Mouse (Mus musculus) limb, embryonic 11.5 days (tissue): Measurements from ENCODE around the gene Prdx1. TPM values are rescaled to one million over a fixed set of nuclear protein-coding genes. Genes with fewer than 3 reads are reported as not detected.
A peak's percentile ranks its signal among the peaks of the same experiment; 100 is the strongest.

Experiments used
- ATAC-seq: fragments of 200-750 bp; cut with Nextera tagmentation; 2 replicates; pipeline ENCODE4 v1.8.0; 2017; ENCODE audit warnings: low read depth; ENCODE audit not compliant: insufficient number of reproducible peaks, low FRiP score, low TSS enrichment
- DNase-seq: peaks from one replicate; pipeline ENCODE4 v3.0.0-alpha.2; 2015; ENCODE audit warnings: low spot score
- H3K27ac ChIP-seq: fragments of 300-500 bp; sonication (generic); replicated peaks from 2 replicates; pipeline ENCODE4 v1.5.1; 2014; ENCODE audit warnings: low read depth, mild to moderate bottlenecking, low read length
- H3K27me3 ChIP-seq: fragments of 300-500 bp; sonication (generic); 2 replicates; pipeline ENCODE4 v1.6.1; 2014; ENCODE audit warnings: mild to moderate bottlenecking, low read length, mixed read lengths; ENCODE audit not compliant: control insufficient read depth, insufficient read depth
- H3K36me3 ChIP-seq: fragments of 300-500 bp; sonication (generic); 2 replicates; pipeline ENCODE4 v1.6.1; 2014; ENCODE audit warnings: mild to moderate bottlenecking, low read length, moderate library complexity, mixed read lengths; ENCODE audit not compliant: control insufficient read depth, insufficient read depth
- H3K4me1 ChIP-seq: fragments of 300-500 bp; sonication (generic); 2 replicates; pipeline ENCODE4 v1.6.1; 2014; ENCODE audit warnings: low read length, mixed read lengths; ENCODE audit not compliant: control insufficient read depth, insufficient read depth
- H3K4me2 ChIP-seq: fragments of 300-500 bp; sonication (generic); 2 replicates; pipeline ENCODE4 v1.6.1; 2014; ENCODE audit warnings: low read depth, mild to moderate bottlenecking, moderate library complexity; ENCODE audit not compliant: severe bottlenecking
- H3K4me3 ChIP-seq: fragments of 300-500 bp; sonication (generic); 2 replicates; pipeline ENCODE4 v1.5.1; 2014; ENCODE audit warnings: low read depth, low read length
- H3K9ac ChIP-seq: fragments of 300-500 bp; sonication (generic); 2 replicates; pipeline ENCODE4 v1.6.1; 2014; ENCODE audit warnings: mild to moderate bottlenecking, low read length
- H3K9me3 ChIP-seq: fragments of 300-500 bp; sonication (generic); 2 replicates; pipeline ENCODE4 v1.6.1; 2016; ENCODE audit warnings: low read length; ENCODE audit not compliant: control insufficient read depth
- WGBS: fragments of 180-500 bp; shearing (Covaris S2); extraction: QIAGEN DNeasy Blood & Tissue Kit; methylation state at CpG from one replicate; pipeline ENCODE4 v1.1.7; 2014; 5-methylcytosine and 5-hydroxymethylcytosine counted together
- polyA plus RNA-seq: library from polyadenylated mRNA; unstranded; fragments of >200 nt; fragmentation: Nextera tagmentation; extraction: Ambion mirVana; gene quantifications from 2 replicates; pipeline ENCODE4 v1.2.1, GENCODE M21; 2014

Gene Prdx1
- polyA plus RNA-seq: 1,258 and 1,286 TPM in 2 replicates

DNA sequence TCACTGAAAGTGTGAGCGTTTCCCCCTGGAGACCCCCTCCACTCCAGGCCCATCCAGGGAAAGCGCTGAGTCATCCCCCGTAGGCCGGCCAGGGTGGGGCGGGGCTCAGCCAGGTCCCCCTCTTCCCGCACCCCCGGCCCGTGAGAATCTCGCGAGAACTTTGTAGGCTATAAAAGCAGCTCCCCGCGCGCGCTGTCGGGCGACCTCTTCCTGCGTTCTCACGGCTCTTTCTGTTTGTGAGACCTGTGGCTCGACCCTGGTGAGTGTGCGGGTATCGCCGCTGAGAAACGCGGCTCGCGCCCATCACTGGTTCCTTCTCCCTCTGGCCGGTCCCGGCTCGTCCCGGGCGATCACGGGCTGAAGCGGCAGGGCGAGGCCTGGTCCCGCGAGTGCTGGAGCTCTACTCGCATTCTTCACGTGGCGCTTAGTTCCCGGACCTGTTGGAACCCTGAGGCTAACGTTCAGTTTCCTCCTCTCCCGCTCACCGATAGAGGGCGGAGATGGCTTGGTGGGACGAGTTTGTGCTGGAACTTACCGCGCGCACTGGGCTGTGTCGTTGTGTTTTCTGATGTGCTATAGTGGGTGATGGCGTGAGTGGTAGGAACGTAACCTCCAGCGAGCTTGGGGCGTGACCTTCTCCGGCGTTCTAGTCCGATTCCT is at the start of gene Prdx1:
Gene Prdx1 (plus strand): TSS at position 143 of the 660 bp plus-strand sequence.
- H3K27ac ChIP-seq: peak within 1 kb of the TSS; percentile 84
- no peaks in the 10 kb centered on the region for H3K27me3 ChIP-seq
- peaks cover 6% of the 10 kb centered on the region; the same call in 1 of the 2 replicates for H3K4me1 ChIP-seq
- peak within 1 kb of the TSS; percentile 53 for H3K4me3 ChIP-seq
- under 1% methylated on average over 56 of the region's 56 CpGs for WGBS
- H3K9ac ChIP-seq: peak within 1 kb of the TSS; percentile 75
- H3K4me2 ChIP-seq: peak within 1 kb of the TSS; percentile 65
- peaks cover 3% of the 10 kb centered on the region; the same call in 1 of the 2 replicates for H3K36me3 ChIP-seq
- DNase-seq (peak; percentile 98), ATAC-seq (peak; percentile 94)
- H3K9me3 ChIP-seq: no peaks in the 10 kb centered on the region

DNA sequence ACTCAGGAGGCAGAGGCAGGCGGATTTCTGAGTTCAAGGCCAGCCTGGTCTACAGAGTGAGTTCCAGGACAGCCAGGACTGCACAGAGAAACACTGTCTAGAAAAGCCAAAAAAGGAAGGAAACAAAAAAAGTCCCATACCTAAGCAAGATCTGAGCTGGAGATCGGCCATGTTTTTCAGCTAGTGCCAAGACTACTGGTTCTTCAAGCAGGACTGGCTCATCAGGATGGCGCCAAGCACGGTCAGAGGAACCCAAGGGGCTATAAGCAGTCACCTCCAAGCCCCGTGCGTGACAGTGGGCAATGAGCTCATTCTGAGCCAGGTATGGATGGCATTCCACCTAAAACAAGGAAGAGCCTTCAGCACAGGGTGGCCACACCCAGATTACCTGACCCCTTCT is 46.5 kb upstream of the Prdx1 start:
- DNase-seq (no peak), ATAC-seq (no peak)
- H3K9ac ChIP-seq: no peak overlapping the region
- no peaks in the 10 kb centered on the region for H3K9me3 ChIP-seq
- no peaks in the 10 kb centered on the region for H3K4me1 ChIP-seq
- H3K27me3 ChIP-seq: no peaks in the 10 kb centered on the region
- peaks cover 44% of the 10 kb centered on the region for H3K36me3 ChIP-seq
- no peak overlapping the region for H3K4me2 ChIP-seq
- H3K4me3 ChIP-seq: no peak overlapping the region
- WGBS: 93% methylated on average over 6 of the region's 6 CpGs
- no peak overlapping the region for H3K27ac ChIP-seq

DNA sequence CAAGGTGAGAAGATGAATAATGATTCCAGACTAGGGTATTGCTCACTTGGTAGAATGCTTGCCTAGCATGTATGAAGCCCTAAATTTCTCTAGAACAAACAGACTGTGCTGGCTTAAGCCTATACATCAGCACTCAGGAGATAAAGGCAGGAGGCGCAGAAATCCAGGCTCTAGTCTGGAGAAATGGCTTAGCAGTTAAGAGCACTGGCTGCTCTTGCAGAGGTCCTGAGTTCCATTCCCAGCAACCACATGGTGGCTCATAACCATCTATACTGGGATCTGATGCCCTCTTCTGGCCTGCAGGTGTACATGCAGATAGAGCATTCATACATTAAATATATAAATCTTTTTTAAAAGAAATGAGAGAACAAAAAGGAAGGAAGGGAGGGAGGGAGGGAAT is 43.3 kb upstream of the Prdx1 start:
- no peak for DNase-seq
- no peak for ATAC-seq
- Histone ChIP-seq H3K4me3 (no peak overlapping the region), H3K9ac (no peak overlapping the region), H3K4me2 (no peak overlapping the region), H3K27ac (no peak overlapping the region), H3K9me3 (no peaks in the 10 kb centered on the region), H3K27me3 (no peaks in the 10 kb centered on the region), H3K4me1 (no peaks in the 10 kb centered on the region), H3K36me3 (peaks cover 32% of the 10 kb centered on the region)
- WGBS: 96% methylated on average over 1 of the region's 1 CpGs

DNA sequence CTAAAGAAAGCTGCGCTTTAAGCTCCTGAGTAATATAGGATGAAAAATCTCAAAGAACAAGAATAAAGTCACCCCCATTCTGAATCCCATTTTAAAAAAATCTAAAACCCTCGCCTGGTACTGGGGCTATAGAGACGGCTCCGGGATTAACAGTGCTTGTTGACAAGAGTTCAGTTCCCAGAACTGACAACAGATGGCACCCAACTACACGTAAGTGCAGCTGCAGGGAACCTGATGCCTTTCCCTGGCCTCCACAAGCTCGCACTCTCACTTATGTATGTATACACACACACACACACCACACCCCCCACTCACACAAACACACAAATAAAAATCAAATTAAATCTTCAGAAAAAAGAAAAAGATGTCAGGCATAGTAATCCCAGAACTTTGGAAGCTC is 41.0 kb upstream of the Prdx1 start:
- peak; percentile 33 for DNase-seq

DNA sequence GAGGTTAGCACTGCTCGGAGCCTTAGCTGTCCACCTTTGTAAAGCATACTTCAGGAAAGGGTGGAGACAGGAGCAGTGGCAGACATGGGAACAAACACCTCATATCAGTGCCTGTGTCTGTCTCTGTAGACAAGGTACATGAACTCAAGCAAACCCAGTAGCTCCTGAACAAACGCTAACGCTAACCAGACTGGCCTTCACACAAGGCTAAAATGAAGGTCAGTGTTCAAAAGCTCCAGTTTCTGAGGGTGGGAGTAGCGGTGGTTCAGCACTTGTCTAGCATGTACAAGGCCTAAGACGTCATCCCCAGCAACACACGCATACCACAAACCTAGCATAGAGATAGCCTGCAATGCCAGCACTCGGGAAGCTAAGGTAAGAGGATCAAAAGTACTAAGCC is 39.7 kb upstream of the Prdx1 start:
- no peak overlapping the region for H3K27ac ChIP-seq
- no peak overlapping the region for H3K4me3 ChIP-seq
- peaks cover 3% of the 10 kb centered on the region; the same call in 1 of the 2 replicates for H3K4me1 ChIP-seq
- DNase-seq: no peak
- no peak for ATAC-seq
- H3K36me3 ChIP-seq: peaks cover 15% of the 10 kb centered on the region
- no peaks in the 10 kb centered on the region for H3K9me3 ChIP-seq
- H3K9ac ChIP-seq: no peak overlapping the region
- H3K27me3 ChIP-seq: no peaks in the 10 kb centered on the region
- 93% methylated on average over 7 of the region's 7 CpGs for WGBS
- H3K4me2 ChIP-seq: no peak overlapping the region

More for the DNA sequence above, 41.0 kb upstream of the Prdx1 start:
- H3K4me1 ChIP-seq: no peaks in the 10 kb centered on the region
- H3K36me3 ChIP-seq: peaks cover 22% of the 10 kb centered on the region
- 70% methylated on average over 6 of the region's 6 CpGs for WGBS
- H3K27ac ChIP-seq: no peak overlapping the region
- no peak overlapping the region for H3K4me2 ChIP-seq
- no peaks in the 10 kb centered on the region for H3K27me3 ChIP-seq
- no peak overlapping the region for H3K9ac ChIP-seq
- H3K4me3 ChIP-seq: no peak overlapping the region
- no peaks in the 10 kb centered on the region for H3K9me3 ChIP-seq
- no peak for ATAC-seq

DNA sequence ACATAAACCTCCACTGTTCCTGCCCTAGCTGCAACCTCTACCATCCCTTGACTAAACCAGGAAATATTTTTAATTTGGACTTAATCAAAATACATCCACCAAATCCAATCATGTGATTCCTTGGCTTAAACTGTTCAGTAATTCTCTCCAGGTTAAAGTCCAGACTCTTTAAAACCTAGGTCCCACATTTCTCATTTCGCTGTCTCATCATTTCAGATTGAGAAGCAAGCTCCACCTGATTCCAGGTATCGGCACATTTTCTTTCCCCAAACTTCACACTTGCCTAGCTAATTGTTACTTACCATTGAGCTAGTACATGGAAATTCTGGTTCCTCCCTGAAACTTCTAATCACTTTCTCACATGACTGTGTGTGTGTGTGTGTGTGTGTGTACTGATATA is 35.9 kb upstream of the Prdx1 start:
- no peak overlapping the region for H3K27ac ChIP-seq
- peaks cover 3% of the 10 kb centered on the region; the same call in 1 of the 2 replicates for H3K4me1 ChIP-seq
- ATAC-seq (no peak), DNase-seq (no peak)
- H3K4me2 ChIP-seq: peak overlapping the region; percentile 79; the same call in 1 of the 2 replicates
- H3K27me3 ChIP-seq: no peaks in the 10 kb centered on the region
- peaks cover 2% of the 10 kb centered on the region; the same call in 1 of the 2 replicates for H3K36me3 ChIP-seq
- no peak overlapping the region for H3K9ac ChIP-seq
- no peak overlapping the region; the same call in 1 of the 2 replicates for H3K4me3 ChIP-seq
- WGBS: 97% methylated on average over 2 of the region's 2 CpGs
- H3K9me3 ChIP-seq: no peaks in the 10 kb centered on the region

DNA sequence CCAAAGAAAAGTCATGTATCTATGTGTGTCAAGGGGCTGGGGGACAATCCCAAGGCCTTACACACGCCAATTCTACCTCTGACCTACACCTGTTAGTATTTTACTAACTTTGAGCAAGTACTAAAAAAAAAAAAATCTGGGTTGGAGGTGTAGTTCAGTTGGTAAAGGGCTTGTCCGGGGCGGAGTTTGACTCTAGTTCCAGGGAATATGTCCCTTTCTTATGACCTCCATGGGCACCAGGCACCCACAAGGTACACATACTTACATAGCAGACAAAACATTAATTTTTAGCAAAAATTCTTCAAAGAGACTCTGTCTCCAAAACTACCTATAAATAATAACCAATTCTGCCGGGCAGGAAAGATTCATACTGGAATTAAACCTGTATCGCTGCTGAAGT is 35.0 kb upstream of the Prdx1 start:
- Histone ChIP-seq H3K4me2 (peak overlapping the region; percentile 79), H3K4me1 (peaks cover 3% of the 10 kb centered on the region; the same call in 1 of the 2 replicates), H3K9me3 (no peaks in the 10 kb centered on the region), H3K27ac (no peak overlapping the region), H3K27me3 (no peaks in the 10 kb centered on the region), H3K9ac (peak overlapping the region; percentile 92), H3K4me3 (peak overlapping the region; percentile 93), H3K36me3 (peaks cover 2% of the 10 kb centered on the region; the same call in 1 of the 2 replicates)
- WGBS: 45% methylated on average over 5 of the region's 5 CpGs
- DNase-seq: no peak
- no peak for ATAC-seq

DNA sequence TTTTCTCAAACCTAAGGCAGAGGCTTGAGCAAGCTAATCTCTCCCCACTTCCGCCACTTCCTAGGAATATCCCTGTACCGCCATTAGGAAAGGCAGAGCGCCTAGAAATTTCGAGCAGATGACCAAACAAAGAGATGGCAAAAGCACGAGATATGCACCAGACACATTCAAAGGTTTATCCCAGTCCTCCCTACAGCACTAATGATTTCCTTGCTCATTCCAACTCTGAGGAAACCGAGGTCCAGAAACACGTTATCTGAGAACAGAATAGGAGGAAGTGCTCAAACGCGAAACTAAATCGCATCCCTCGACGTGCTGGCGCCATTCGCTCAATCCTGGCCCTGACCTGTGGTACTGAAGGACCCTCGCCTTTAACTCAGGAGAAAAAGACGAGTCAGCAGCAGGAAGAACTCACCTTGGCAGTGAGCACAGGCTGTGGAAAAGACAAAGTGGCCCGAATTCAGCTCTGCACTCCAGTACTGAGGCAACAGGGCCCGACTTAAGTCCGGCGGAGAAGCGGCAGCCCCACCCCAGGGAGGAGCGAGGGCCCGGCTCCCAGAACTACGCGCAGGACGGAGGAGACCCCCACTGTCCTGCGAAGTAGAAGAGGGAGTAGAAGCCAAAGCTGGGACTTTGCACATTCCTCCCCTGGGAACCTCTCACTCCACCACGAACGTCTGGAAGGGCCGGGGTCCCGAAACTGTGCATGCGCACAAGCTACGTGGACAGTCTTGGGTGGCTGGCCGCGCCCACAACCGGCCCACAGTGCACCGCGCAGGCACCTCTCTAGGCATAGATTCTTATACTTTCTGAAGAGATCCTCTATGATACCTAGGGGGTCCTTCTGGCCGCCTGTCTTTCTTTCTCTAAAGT is 34.2 kb upstream of the Prdx1 start, which contains the start of gene Akr1a1:
Gene Akr1a1 (minus strand): TSS at position 757 of the 873 bp plus-strand sequence.
- Histone ChIP-seq H3K4me2 (peak within 1 kb of the TSS; percentile 79), H3K4me3 (peak within 1 kb of the TSS; percentile 93), H3K9ac (peak within 1 kb of the TSS; percentile 92), H3K27me3 (no peaks in the 10 kb centered on the region), H3K27ac (peak within 1 kb of the TSS; percentile 81), H3K9me3 (no peaks in the 10 kb centered on the region), H3K36me3 (peaks cover 2% of the 10 kb centered on the region; the same call in 1 of the 2 replicates), H3K4me1 (peaks cover 3% of the 10 kb centered on the region; the same call in 1 of the 2 replicates)
- DNase-seq (peak; percentile 92), ATAC-seq (peak; percentile 98)
- WGBS: under 1% methylated on average over 39 of the region's 39 CpGs
